Mouse (Mus musculus): ENCODE measurements at regions not wholly inside any gene's neighbourhood (a gene's known extent, or its start where the extent isn't known, plus 50 kb on each side); places are given as distances from the start of the nearest gene placed in this dataset.

DNA sequence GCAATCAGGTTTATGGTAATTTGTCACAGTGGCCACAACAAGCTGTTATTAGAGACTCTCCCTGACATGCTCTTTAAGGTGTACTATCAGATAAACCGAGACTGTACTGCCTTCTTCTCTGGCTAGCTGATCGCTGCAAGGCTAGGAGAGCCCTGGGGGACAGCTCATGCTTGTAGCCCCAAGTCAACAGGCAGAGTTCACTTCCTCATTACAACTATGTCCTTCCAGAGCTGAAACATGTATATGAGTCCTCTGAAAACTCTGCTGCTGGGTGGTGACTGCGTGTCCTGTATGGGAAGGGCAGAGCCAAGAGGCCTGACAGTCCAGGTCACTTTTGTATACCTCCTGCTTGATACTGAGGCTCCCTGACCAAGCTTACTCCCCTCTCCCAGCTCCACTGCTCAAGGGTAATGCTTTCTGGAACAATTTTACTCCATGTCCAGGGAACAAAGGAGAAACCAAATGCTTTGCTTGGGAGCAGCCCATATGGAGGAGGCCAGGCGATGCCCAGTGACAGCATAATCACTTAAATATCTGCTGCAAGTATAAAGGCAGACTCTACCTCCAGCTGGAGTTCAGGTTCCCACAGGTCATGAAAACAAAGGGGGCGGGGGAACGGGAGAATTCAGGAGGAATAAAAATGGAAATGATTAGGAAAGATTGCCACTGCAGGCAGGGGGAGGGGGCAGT lies 284.3 kb downstream of the Bcl11a start:
- TF ChIP-seq GATA1 (IDR thresholded peaks at IDR 0.05; ENCODE audit: borderline replicate concordance, low read length) (no peak), FLI1 (IDR thresholded peaks at IDR 0.05; ENCODE audit: low read length) (no peak)

Measured in megakaryocyte, embryonic 14.5 days (primary cell).